Mouse (Mus musculus): ENCODE measurements at regions not wholly inside any gene's neighbourhood (a gene's known extent, or its start where the extent isn't known, plus 50 kb on each side); places are given as distances from the start of the nearest gene placed in this dataset.

DNA sequence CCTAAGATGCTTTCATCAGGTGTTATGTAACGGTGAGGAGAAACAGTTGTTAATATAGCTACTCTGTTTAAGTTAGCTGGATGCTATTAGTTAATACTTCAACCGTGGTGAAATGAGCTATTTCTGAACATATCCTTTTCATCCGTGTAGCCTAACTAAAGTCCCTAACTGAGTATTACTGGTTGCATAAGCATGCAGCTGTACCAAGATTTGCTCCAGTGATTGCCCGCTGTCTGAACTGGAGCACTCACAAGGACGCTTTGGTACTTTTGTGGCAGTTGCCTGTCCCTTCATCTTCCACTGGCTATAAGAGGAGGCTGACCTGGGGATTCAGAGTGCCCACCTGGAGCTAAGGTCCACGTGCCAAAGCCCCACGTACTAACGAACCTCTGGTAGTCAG lies 65.3 kb upstream of the Lnx1 start:
- no peak for DNase-seq

- no peak for DNase-seq
These were observed 63.5 kb upstream of the Lnx1 start for GRCm38 (mm10) chr5:74766211-74766610.

- no peak for DNase-seq
These were observed 62.5 kb upstream of the Lnx1 start for GRCm38 (mm10) chr5:74765061-74765767.

- no peak for DNase-seq
These were observed 54.8 kb upstream of the Lnx1 start for GRCm38 (mm10) chr5:74757557-74757956.

GRCm38 (mm10) chr5:74752961-74753360 lies 50.2 kb upstream of the Lnx1 start:
- no peak for DNase-seq
